Mouse (Mus musculus): ENCODE results near the gene Cmc2.

GRCm38 (mm10) chr8:116875798-116876450, 45.3 kb downstream of the Cmc2 start:
- TF ChIP-seq POLR2A (IDR thresholded peaks at IDR 0.05; ENCODE audit: insufficient read depth, low read depth, low read length) (no peak), CTCF (IDR thresholded peaks at IDR 0.05) (no peak), EP300 (IDR thresholded peaks at IDR 0.05; ENCODE audit: insufficient read depth, low read depth, low read length) (no peak)
